Mouse (Mus musculus) ovary, adult 18-20 months (tissue): ENCODE measurements around the gene Fgf12.

Experiments
- DNase-seq: peaks from one replicate; pipeline ENCODE4 v3.0.0; 2022; ENCODE audit warnings: low spot score, mixed read lengths

Gene Fgf12

DNA sequence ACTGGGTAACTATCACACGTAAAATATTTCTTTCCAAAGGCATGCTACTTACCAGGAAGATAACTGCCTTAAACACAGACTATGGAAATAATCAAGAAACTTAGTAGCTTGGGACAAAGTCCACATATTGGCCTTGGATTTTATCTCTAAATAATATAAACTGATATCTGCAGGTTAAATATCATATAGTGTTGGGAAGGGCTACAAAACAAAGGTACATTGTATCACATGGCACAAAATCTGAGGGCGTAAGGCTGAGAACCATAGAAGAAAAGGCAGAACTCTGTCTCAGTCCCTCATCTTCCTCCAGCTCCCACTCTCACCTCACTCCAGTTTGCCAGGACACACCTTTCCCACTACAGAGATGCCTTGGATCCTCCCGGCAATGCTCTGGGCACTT, 417.8 kb downstream of the Fgf12 start:
- DNase-seq, result no peak

DNA sequence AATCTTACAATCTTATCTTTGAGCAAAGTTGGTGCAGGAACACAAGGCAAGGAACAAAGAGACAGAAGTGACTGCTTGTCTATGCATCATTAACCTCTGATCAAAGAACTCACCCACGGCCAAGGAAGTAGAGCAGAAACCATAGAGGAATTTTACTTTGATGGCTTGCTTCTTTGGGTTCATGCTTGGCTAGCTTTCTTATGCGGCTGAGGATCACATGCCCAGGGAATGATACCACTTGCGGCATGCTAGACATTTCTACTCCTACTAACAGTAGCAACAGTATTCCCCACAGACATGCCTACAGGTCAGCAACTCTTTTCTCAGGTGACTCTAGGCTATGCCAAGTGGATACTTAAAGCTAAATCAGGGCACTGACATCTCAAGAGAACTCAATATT, 429.3 kb downstream of the Fgf12 start:
- DNase-seq, result no peak

DNA sequence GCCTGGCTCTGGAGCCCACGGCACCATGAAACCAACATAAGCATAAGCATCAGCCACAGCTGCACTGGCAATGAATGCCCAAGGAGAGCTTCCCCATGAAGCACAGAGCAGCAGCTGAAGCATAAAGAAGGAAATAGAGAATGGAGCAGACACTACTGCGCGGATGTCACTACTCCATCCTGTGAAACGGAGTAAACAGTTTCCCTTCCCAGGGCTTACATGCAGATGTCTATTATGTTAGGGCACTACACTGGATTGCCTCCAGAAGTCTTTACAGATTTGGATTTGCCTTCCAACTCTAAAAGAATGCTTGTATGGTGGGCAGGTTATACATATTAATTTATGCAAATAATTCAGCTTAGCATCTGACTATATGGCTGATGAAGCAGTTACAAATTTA, 441.2 kb downstream of the Fgf12 start:
- no peak for DNase-seq

DNA sequence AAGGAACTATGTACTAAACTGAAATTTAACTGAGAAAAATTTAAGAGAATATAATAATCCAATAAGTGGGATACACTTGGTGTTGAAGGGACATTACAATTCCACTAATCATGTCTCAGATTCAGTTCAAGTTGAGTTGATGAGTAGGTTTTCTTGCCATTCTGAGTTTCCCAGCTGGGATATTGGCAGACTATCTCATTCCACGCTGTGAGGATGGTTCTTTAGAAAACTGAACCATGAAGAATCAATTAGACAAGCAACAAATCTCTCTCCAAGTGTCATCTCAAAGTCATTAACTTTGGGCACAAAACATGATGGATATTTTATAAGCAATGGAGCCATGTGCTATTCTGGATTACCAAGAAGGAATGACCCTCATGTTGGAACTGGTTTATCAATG, 449.0 kb downstream of the Fgf12 start:
- no peak for DNase-seq

DNA sequence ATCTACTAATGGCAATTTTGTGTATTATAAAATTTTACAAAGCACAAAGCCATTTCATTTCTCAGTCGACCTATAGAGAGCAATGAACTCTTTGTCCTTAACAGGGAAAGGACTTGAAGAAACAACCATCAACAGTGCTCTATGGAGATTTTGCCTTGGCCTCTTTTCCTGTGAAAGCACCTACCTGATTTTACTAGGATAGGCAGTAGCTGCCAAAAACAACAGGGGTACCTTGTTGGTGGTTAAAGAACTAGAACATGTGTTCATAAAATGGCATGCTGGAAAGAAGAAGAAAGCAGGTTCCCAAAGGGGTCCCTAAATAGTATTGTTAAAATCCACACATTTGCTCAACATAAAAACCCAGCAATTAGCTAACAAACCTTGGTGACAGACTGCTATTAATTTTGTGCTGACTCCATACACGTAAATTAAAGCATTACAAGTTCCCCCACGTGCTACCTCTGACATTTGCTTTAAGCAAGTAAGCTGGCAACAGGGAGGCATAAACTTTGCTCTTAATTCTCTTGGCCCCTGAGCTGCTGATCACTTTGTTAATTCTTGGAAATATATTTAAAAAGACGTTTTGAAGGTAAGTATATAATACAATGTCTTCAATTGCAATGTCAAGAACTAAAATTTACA, 463.1 kb downstream of the Fgf12 start:
- no peak for DNase-seq

DNA sequence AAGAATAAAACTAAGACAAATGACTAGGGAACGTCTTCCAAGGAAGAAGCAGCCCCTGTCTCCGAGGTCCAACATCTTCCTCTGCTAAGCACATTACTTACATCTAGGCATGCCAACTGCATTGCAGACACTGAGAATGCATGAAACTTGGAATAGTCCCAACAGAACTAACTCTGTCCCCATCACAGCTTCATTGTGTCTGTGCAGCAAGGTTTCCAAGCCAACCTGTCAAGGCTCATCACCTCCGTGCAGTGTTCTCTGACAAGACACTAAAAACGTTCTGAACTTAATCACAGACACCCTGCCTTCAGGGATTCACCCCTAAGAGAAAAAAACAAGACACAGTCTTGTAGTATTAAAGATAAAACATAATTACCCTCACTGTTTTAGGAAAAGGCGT, 495.0 kb downstream of the Fgf12 start:
- no peak for DNase-seq

DNA sequence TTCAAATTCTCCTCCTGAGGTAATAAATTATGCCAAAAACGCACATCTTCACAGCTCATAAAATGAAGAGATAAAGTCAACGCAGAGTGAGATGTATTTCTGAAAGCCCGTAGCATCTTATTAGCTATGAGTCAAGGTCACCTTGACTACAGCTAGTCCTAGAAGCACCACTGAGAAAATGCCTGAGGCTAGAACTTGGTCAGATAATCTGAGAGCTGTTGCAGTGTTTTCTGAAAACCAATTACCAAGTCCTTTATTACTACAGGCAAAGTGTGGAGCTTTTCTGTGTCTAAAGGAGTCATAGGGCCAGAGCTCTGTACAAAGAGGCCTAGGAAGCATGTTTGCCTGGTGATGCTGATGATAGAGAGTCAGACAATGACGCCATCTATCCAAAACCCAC, 498.6 kb downstream of the Fgf12 start:
- DNase-seq, result no peak

DNA sequence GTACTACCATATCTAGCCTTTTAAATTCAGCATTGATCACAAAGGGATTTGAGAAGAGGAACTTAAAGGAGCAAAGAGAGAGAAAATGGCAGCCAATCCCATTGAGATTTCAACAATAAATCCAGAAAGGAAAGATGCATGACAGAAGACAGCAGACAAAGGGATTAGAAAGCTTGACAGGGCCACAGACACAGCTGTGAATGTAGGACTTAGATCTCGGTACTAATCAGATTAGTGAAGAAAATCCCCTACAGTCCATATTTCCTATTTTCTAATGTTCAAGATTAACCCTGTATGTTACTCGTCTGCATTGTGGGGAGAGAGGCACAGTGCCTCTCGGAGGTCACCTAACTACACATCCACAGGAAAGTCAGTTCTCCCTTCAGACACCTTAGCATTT, 500.9 kb downstream of the Fgf12 start:
- DNase-seq, result no peak

DNA sequence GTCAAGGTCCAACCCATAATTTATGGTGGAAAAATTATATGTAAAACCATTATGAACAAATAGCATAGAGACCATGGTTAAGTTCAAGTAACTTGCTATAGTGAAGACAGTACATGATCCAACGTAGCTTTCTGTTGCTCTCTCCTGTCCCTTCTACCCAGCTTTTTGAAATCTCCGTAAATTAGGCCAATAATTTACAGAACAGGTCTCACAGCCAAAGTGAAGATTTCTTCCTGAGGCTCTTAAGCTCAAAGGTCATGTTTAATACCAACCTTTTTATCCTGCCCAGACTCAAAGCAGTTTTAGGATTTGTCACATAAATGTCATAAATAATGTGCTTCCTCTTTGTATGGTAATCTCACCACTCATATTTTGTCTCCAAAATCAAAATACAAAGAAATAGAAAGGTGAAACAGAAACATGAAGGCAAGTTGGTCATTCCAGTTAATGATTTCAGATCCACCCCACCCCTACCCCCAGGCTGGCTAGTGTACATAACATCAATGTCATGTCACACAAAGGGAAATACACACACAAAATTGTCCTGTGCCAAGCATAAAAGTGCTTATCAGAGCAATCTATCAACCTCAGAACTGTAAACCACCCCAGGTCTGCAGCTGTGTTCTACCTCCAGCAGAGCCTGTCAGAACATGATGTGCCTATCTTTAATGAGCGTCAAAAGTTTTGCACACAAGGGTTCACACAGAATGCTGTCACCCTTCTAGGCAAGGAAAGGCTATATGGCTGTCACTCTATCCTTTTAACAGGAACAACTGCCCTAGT, 509.8 kb downstream of the Fgf12 start:
- DNase-seq, result no peak

DNA sequence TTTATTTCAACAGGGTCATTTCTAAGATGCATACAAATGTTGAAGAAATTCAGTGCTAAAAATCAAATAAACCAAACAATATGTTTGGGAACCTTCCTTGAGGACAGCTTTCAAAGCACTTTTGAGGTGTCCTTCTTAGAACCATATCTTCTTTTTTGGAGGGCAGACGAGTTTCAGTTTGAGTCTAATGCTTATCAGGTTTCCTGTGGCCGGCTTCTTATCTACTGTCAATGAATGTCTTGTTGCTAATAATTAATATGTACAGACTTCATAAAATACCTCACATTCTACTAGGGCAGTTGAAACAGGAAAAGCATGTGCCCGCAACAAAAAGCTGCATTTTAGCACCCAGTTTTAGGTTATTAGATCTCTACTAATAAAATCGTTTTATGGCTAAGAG, 513.5 kb downstream of the Fgf12 start:
- no peak for DNase-seq

DNA sequence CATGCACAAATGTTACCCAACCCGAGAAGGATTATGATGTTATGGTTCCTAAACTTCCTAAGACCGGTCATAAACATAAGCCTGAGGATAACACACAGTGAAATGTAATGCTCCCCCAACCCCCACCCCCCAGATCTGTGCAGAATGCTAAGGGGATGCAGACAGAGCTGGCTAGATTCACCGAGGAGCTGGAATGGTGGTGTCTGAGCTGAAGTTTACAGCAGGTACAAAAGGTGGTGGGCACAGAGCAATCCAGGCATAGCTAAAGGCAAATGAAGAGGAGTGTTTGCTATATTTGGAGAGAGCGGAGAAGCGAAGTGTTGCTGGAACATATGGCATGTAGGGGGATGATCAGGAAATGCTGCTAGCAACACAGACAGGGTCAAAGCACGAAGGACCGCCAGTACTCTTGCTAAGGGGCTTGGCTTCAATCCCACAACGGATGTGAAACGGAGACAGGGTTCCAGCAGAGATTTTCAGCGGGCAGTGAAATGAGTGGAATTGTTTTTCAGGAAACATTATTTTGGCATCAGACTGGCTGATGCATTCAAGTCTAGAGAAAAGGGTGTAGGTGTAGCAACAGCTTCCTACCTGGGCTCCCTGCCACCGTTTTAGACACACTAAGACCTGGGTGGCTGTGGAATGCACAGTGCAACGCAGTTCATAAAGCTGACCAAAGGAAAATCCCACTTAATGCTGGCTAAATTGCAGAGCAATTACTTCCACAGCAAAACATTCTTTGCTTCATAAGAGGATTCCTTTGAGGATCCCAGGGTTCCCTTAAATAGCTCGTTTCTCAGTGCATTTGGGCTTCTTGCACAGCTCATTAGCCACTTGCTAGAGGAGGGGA, 514.6 kb downstream of the Fgf12 start:
- DNase-seq, result no peak

DNA sequence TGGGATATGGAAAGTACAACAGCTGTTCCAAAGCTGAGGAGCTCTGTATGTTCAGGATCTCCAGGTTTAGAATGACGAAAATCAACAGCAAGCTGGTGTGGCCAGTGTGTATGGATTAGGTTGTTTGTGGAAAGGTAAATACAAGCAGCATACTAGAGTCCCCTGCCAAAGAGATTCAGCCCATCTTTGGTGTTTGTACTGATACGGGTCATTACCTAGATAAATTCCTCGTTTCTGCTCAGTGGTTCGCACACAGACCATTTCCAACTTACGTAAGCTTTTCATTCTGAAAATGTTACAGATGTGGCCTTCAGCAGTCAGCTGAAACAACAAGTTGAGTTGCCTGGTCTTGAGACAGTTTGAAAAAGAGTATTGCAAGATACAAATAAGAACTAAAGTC, 536.9 kb downstream of the Fgf12 start:
- no peak for DNase-seq

DNA sequence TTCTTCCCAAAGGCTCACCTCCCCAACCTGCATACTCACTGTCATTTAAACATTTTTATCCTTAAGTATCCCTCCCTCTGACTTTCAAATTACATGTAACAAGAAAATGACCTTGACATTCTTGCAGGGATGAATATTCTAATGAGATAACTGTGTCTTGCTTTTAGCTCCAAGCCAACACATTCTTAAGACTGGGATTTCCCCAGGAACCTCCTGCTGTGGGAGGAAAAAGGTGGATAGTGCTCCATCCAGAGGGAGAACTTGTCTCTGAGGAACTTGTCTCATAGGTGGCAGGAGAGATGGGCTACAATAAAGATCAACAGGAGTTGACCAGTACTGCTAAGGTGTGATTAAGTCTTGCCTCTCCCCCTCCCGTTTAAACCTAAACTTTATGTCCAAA, 540.5 kb downstream of the Fgf12 start:
- DNase-seq, result no peak

DNA sequence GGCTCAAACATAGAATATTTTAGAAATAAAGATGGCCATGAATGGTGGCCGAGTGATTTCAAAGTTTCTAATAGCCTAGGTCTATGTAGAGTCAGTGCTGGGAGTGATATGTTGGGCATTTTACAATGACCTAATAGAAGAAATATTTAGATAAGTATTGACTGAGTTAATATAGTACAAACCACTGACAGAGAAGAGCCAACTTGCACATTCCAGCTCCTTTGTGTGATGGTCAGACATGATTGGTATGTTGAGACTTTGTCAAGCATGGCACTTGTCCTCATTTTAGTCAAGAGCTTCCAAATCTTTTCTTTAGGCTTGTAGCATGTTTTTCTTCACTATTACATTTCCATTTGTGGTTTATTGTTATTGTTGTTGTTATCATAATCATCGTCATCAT, 596.4 kb downstream of the Fgf12 start:
- no peak for DNase-seq

DNA sequence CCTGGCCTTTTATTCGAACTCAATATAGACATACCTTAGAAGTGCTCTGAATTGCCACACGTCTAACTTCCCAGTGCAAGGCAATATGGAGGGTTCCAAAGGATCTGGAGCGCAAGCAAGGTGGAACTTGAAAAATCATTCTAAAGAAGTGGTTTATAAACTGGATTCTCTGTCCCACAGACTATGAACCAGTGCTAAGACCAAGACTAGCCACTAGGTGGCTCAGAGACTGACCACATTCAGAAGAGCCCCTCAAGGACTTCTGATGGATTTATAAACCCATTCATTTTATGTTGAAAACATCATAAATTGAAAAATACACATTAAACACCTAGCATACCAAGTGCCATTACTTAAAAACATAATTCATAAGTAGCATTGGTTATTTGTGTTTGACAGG, 611.9 kb downstream of the Fgf12 start:
- DNase-seq, result no peak

DNA sequence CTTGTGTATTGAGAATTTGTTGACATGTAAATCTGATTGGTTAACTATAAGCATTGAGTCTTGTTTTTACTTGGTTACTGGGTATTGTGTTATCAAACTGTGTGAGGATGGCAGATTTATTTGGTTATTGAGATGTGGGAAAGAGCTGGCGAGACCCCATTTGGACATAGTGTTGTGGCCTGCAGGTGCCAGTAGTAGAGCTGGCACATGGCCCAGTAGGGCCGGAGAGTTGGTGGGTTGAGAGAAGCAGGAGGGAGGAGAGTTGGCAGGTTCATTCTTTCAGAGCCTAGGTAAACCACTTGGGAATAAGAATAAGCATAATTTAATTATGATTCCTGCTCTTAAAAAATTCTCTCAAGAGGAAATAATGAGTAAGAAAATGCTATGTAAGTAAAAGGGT, 625.9 kb downstream of the Fgf12 start:
- no peak for DNase-seq
